18 mouse cellular contexts compared by ENCODE assay signal in genomic region chr6:137087956-137088355, GRCm38 (mm10).
DNase-seq lines count a peak whose midpoint lies in the region; ATAC-seq lines count a peak whose summit lies in the region.
"Had no signal": no experiment of that assay in that cellular context is flagged by ENCODE, and none has a peak within 500 bp of the region (broad histone marks: within the 10 kb centered on the region; RNA-seq: fewer than 3 reads in every experiment).

No protein-coding gene starts in this region.

- H3K4me1 ChIP-seq in embryonic facial prominence, embryonic 15.5 days: 0 out of 2 replicates have a peak, but pooled peaks cover 4% of the 10 kb centered on the region
- peaks cover 23% of the 10 kb centered on the region for H3K4me1 ChIP-seq in limb, embryonic 13.5 days
- H3K4me1 ChIP-seq: forebrain, embryonic 12.5 days; midbrain, embryonic 12.5 days; neural tube, embryonic 12.5 days had no signal

- no peak overlapping the region for H3K9ac ChIP-seq in embryonic facial prominence, embryonic 15.5 days
- no peak overlapping the region for H3K9ac ChIP-seq in limb, embryonic 13.5 days
- H3K9ac ChIP-seq: forebrain, embryonic 12.5 days; liver, embryonic 14.5 days; midbrain, embryonic 12.5 days; neural tube, embryonic 12.5 days had no signal

- 0 out of 2 replicates have a peak overlapping the region, but pooled peaks have one; percentile 11 for H3K27ac ChIP-seq in embryonic facial prominence, embryonic 15.5 days (replicated peaks)
- H3K27ac ChIP-seq in limb, embryonic 13.5 days: peak overlapping the region; percentile 71; the same call in 1 of the 2 replicates
- H3K27ac ChIP-seq: forebrain, embryonic 12.5 days; heart, adult 2 months; liver, embryonic 14.5 days; midbrain, embryonic 12.5 days; neural tube, embryonic 12.5 days had no signal

- 62% methylated on average over 5 of the region's 5 CpGs for WGBS in embryonic facial prominence, embryonic 15.5 days
- WGBS in limb, embryonic 13.5 days: 48% methylated on average over 5 of the region's 5 CpGs

- no peaks in the 10 kb centered on the region for H3K36me3 ChIP-seq in embryonic facial prominence, embryonic 15.5 days
- H3K36me3 ChIP-seq in limb, embryonic 13.5 days: no peaks in the 10 kb centered on the region
- H3K36me3 ChIP-seq: forebrain, embryonic 12.5 days; midbrain, embryonic 12.5 days; neural tube, embryonic 12.5 days had no signal

- no peak overlapping the region for H3K4me2 ChIP-seq in embryonic facial prominence, embryonic 15.5 days (replicated peaks)
- no peak overlapping the region for H3K4me2 ChIP-seq in limb, embryonic 13.5 days (replicated peaks)
- H3K4me2 ChIP-seq: forebrain, embryonic 12.5 days; midbrain, embryonic 12.5 days; neural tube, embryonic 12.5 days had no signal

- H3K9me3 ChIP-seq in embryonic facial prominence, embryonic 15.5 days (replicated peaks): no peaks in the 10 kb centered on the region
- H3K9me3 ChIP-seq in limb, embryonic 13.5 days: peaks cover 7% of the 10 kb centered on the region

- ATAC-seq in embryonic facial prominence, embryonic 15.5 days (ENCODE audit: insufficient number of reproducible peaks, low FRiP score, low TSS enrichment, low read depth): no peak
- peak; percentile 48; the same call in 1 of the 2 replicates for ATAC-seq in limb, embryonic 13.5 days (ENCODE audit: low FRiP score, low read depth)

- H3K4me3 ChIP-seq in embryonic facial prominence, embryonic 15.5 days (replicated peaks): no peak overlapping the region
- H3K4me3 ChIP-seq in limb, embryonic 13.5 days: no peak overlapping the region
- H3K4me3 ChIP-seq: forebrain, embryonic 12.5 days; heart, adult 2 months; midbrain, embryonic 12.5 days; neural tube, embryonic 12.5 days had no signal

- peak; percentile 67 to 73 for DNase-seq in cerebellum, postnatal 10 days
- no peak for DNase-seq in cerebellum, adult 18-20 months
- peak; percentile 30 for DNase-seq in layer of hippocampus, adult 11-12 months (ENCODE audit: low spot score)
- no peak for DNase-seq in layer of hippocampus, postnatal 25 days (ENCODE audit: extremely low spot score in 1 of 2, low spot score in 1 of 2)
- DNase-seq in thymus, postnatal 0 days (ENCODE audit: low spot score): no peak
- DNase-seq: embryo, embryonic 11 days; gastrocnemius, postnatal 25 days; heart, adult 2 months; kidney, adult 9 months; kidney, postnatal 36 days; right cerebral cortex, adult 18-20 months; thymus, postnatal 25 days had no signal

- no peaks in the 10 kb centered on the region for H3K27me3 ChIP-seq in embryonic facial prominence, embryonic 15.5 days
- no peaks in the 10 kb centered on the region for H3K27me3 ChIP-seq in limb, embryonic 13.5 days
- H3K27me3 ChIP-seq: forebrain, embryonic 12.5 days; midbrain, embryonic 12.5 days; neural tube, embryonic 12.5 days had no signal

Comparison
In these comparisons a context has a peak if more than half of its experiments do, and no peak if none do; other contexts are left out.
1. DNase-seq: peak in cerebellum, postnatal 10 days (2 of 2) and layer of hippocampus, adult 11-12 months (single experiment); none in cerebellum, adult 18-20 months (0 of 2), layer of hippocampus, postnatal 25 days (0 of 2) and thymus, postnatal 0 days (single experiment).